In the genomic region with DNA sequence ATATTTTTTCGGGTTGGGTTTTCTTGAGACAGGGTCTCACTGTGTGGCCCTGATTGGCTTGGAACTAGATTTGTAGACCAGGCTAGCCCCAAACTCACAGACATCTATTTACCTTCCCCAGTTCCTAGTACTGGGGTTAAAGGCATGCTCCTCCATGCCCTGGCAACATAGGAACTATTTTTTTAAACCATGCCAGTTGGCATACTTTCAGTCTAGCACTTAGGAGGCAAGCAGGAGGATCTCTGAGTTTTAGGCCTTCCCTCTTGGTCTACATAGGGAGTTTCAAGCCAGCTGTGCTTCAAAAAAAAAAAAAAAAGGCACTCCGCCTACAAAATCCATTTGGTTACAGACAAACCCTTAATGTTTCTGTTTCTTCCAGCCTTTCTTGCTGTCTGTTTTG, we compare ENCODE assay signal across 24 mouse cellular contexts. TPM values are rescaled to one million over a fixed set of nuclear protein-coding genes. Genes with fewer than 3 reads are reported as not detected.
"Had no signal": no experiment of that assay in that cellular context is flagged by ENCODE, and none has a peak within 500 bp of the region (broad histone marks: within the 10 kb centered on the region; RNA-seq: fewer than 3 reads in every experiment).

No protein-coding gene starts in this region.

- H3K27ac ChIP-seq: liver, embryonic 15.5 days; lung, embryonic 15.5 days; macrophage; midbrain, embryonic 13.5 days; midbrain, embryonic 15.5 days; neural tube, embryonic 12.5 days had no signal

- H3K9me3 ChIP-seq: liver, embryonic 15.5 days; lung, embryonic 15.5 days; midbrain, embryonic 13.5 days; midbrain, embryonic 15.5 days; neural tube, embryonic 12.5 days had no signal

- H3K4me3 ChIP-seq: liver, embryonic 15.5 days; lung, embryonic 15.5 days; megakaryocyte, embryonic 14.5 days; midbrain, embryonic 13.5 days; midbrain, embryonic 15.5 days; neural tube, embryonic 12.5 days had no signal

- H3K4me2 ChIP-seq: liver, embryonic 15.5 days; lung, embryonic 15.5 days; midbrain, embryonic 11.5 days; midbrain, embryonic 13.5 days; midbrain, embryonic 15.5 days; neural tube, embryonic 12.5 days had no signal

- H3K9ac ChIP-seq: liver, embryonic 15.5 days; liver, postnatal 0 days; lung, embryonic 15.5 days; midbrain, embryonic 13.5 days; midbrain, embryonic 15.5 days; neural tube, embryonic 12.5 days had no signal

- H3K27me3 ChIP-seq: lung, embryonic 15.5 days; midbrain, embryonic 13.5 days; midbrain, embryonic 15.5 days; neural tube, embryonic 12.5 days had no signal

- DNase-seq: liver, postnatal 0 days; lung, adult 2 months; lung, postnatal 14 days; lung, postnatal 36 days; retina, postnatal 1 day; right cerebral cortex, adult 18-20 months; right cerebral cortex, postnatal 25 days; right cerebral cortex, postnatal 4 days; spleen, adult 18-20 months; thymus, adult 18-20 months; thymus, postnatal 14 days; thymus, postnatal 36 days had no signal

- ATAC-seq: liver, postnatal 0 days; lung, postnatal 0 days; midbrain, embryonic 13.5 days; midbrain, embryonic 15.5 days had no signal

RNA-seq across cellular contexts. Expression of a gene that starts 37.6 kb away (rescaled TPM):
- total RNA-seq: monocyte, adult 5-6 weeks; neutrophil, adult 5-6 weeks had no signal
- polyA plus RNA-seq: macrophage had no signal

RNA-seq across cellular contexts. Expression of a gene that starts 45.8 kb away (rescaled TPM):
- total RNA-seq: megakaryocyte progenitor cell, adult 5-6 weeks; monocyte, adult 5-6 weeks; neutrophil, adult 5-6 weeks had no signal
- polyA plus RNA-seq: liver, postnatal 0 days; macrophage had no signal
